Mouse (Mus musculus): Measurements from ENCODE around the gene Mesd. TPM values are rescaled to one million over a fixed set of nuclear protein-coding genes. Genes with fewer than 3 reads are reported as not detected.

The Mesd gene
- total RNA-seq, 2 experiments from 2014 or later = 29.3 to 70.9 TPM

GRCm38 (mm10) chr7:83904831-83905230 lies 20.6 kb downstream of the Mesd start:
- ATAC-seq (replicated peaks; ENCODE audit: poor library complexity, severe bottlenecking) = peak; percentile 90

- peak; percentile 78 for ATAC-seq (replicated peaks; ENCODE audit: poor library complexity, severe bottlenecking)
These were observed 27.6 kb downstream of the Mesd start for GRCm38 (mm10) chr7:83911909-83912308.

- no peak for ATAC-seq (replicated peaks; ENCODE audit: poor library complexity, severe bottlenecking)
These were observed 29.2 kb downstream of the Mesd start for GRCm38 (mm10) chr7:83913405-83913932.

GRCm38 (mm10) chr7:83913995-83914394 lies 29.7 kb downstream of the Mesd start:
- ATAC-seq (replicated peaks; ENCODE audit: poor library complexity, severe bottlenecking) = no peak

- peak; percentile 81 for ATAC-seq (replicated peaks; ENCODE audit: poor library complexity, severe bottlenecking)
These were observed 30.3 kb downstream of the Mesd start for GRCm38 (mm10) chr7:83914566-83914965.

GRCm38 (mm10) chr7:83920241-83920640 lies 36.0 kb downstream of the Mesd start:
- ATAC-seq (replicated peaks; ENCODE audit: poor library complexity, severe bottlenecking) = no peak

- no peak for ATAC-seq (replicated peaks; ENCODE audit: poor library complexity, severe bottlenecking)
These were observed 37.4 kb downstream of the Mesd start for GRCm38 (mm10) chr7:83921637-83922036.

GRCm38 (mm10) chr7:83939017-83939721 lies 54.9 kb downstream of the Mesd start:
- no peak for ATAC-seq (replicated peaks; ENCODE audit: poor library complexity, severe bottlenecking)

GRCm38 (mm10) chr7:83940136-83940535 lies 55.9 kb downstream of the Mesd start:
- no peak for ATAC-seq (replicated peaks; ENCODE audit: poor library complexity, severe bottlenecking)

- no peak for ATAC-seq (replicated peaks; ENCODE audit: poor library complexity, severe bottlenecking)
These were observed 57.4 kb downstream of the Mesd start for GRCm38 (mm10) chr7:83941701-83942101.

GRCm38 (mm10) chr7:83948743-83949142 lies 64.5 kb downstream of the Mesd start:
- ATAC-seq (replicated peaks; ENCODE audit: poor library complexity, severe bottlenecking) = no peak

- ATAC-seq (replicated peaks; ENCODE audit: poor library complexity, severe bottlenecking) = no peak
These were observed 65.4 kb downstream of the Mesd start for GRCm38 (mm10) chr7:83949662-83950061.

Other genes starting within 250 kb of the Mesd start
- gene Il16, start 138.7 kb upstream of the Mesd start, total RNA-seq (2014; fragmentation: Nextera tagmentation) = 43.0 and 52.2 TPM in 2 replicates
- gene Il16, start 138.7 kb upstream of the Mesd start, total RNA-seq (2017) = 66.4 and 71.5 TPM in 2 replicates
- not detected in 2 replicates for gene Cfap161, start 89.6 kb upstream of the Mesd start, total RNA-seq (2014; fragmentation: Nextera tagmentation)
- gene Cfap161, start 89.6 kb upstream of the Mesd start, total RNA-seq (2017) = not detected in 2 replicates
- 4.9 and 5.8 TPM in 2 replicates for gene Tlnrd1, start 161 bp upstream of the Mesd start, total RNA-seq (2014; fragmentation: Nextera tagmentation)
- 5.6 and 6.4 TPM in 2 replicates for gene Tlnrd1, start 161 bp upstream of the Mesd start, total RNA-seq (2017)
- not detected in 2 replicates for gene Cemip, start 202.0 kb downstream of the Mesd start, total RNA-seq (2014; fragmentation: Nextera tagmentation)
- not detected in 2 replicates for gene Cemip, start 202.0 kb downstream of the Mesd start, total RNA-seq (2017)

Data from granulocyte monocyte progenitor cell, adult 5-6 weeks (primary cell).